Mouse (Mus musculus) lung, embryonic 14.5 days (tissue): ENCODE data around the gene Irs1. TPM values are rescaled to one million over a fixed set of nuclear protein-coding genes. Genes with fewer than 3 reads are reported as not detected.

ENCODE experiments used
- ATAC-seq: fragments of 200-750 bp; cut with Nextera tagmentation; 2 replicates; pipeline ENCODE4 v1.8.0; 2017; ENCODE audit warnings: mild to moderate bottlenecking, moderate TSS enrichment, moderate library complexity; ENCODE audit not compliant: insufficient read depth
- DNase-seq: peaks from one replicate; pipeline ENCODE4 v3.0.0-alpha.2; 2015
- H3K27ac ChIP-seq: fragments of 300-500 bp; sonication (generic); 2 replicates; pipeline ENCODE4 v1.5.1; 2014; ENCODE audit warnings: low read depth, mild to moderate bottlenecking, moderate library complexity
- H3K27me3 ChIP-seq: fragments of 300-500 bp; sonication (generic); 2 replicates; pipeline ENCODE4 v1.6.1; 2014; ENCODE audit warnings: low read length, control low read depth; ENCODE audit not compliant: insufficient read depth
- H3K36me3 ChIP-seq: fragments of 300-500 bp; sonication (generic); 2 replicates; pipeline ENCODE4 v1.6.1; 2014; ENCODE audit warnings: control low read depth; ENCODE audit not compliant: insufficient read depth
- H3K4me1 ChIP-seq: fragments of 300-500 bp; sonication (generic); 2 replicates; pipeline ENCODE4 v1.6.1; 2014; ENCODE audit warnings: antibody characterized with exemption, control low read depth; ENCODE audit not compliant: insufficient read depth
- H3K4me2 ChIP-seq: fragments of 300-500 bp; sonication (generic); 2 replicates; pipeline ENCODE4 v1.6.1; 2014; ENCODE audit warnings: mild to moderate bottlenecking
- H3K4me3 ChIP-seq: fragments of 300-500 bp; sonication (generic); 2 replicates; pipeline ENCODE4 v1.5.1; 2014; ENCODE audit warnings: low read depth, low read length
- H3K9ac ChIP-seq: fragments of 300-500 bp; sonication (generic); 2 replicates; pipeline ENCODE4 v1.6.1; 2014
- H3K9me3 ChIP-seq: fragments of 300-500 bp; sonication (generic); 2 replicates; pipeline ENCODE4 v1.6.1; 2016; ENCODE audit warnings: low read depth, low read length, control low read depth
- CTCF ChIP-seq: IDR thresholded peaks from 2 replicates; pipeline ENCODE4 v1.5.1; 2016; ENCODE audit warnings: antibody characterized with exemption, low read depth
- WGBS: fragments of 180-500 bp; shearing (Covaris S2); extraction: QIAGEN DNeasy Blood & Tissue Kit; methylation state at CpG from one replicate; pipeline ENCODE4 v1.1.7; 2014; 5-methylcytosine and 5-hydroxymethylcytosine counted together
- polyA plus RNA-seq: library from polyadenylated mRNA; unstranded; fragments of >200 nt; fragmentation: Nextera tagmentation; extraction: Ambion mirVana; gene quantifications from 2 replicates; pipeline ENCODE4 v1.2.1, GENCODE M21; 2014

Gene Irs1
- polyA plus RNA-seq, 1 experiment from 2014 or later, result 19.5 TPM

- Histone ChIP-seq H3K4me3 (no peak overlapping the region), H3K27ac (peak overlapping the region; percentile 56; the same call in 1 of the 2 replicates), H3K9ac (no peak overlapping the region), H3K9me3 (no peaks in the 10 kb centered on the region), H3K36me3 (no peaks in the 10 kb centered on the region), H3K4me2 (peak overlapping the region; percentile 40), H3K27me3 (no peaks in the 10 kb centered on the region), H3K4me1 (peaks cover 11% of the 10 kb centered on the region; the same call in 1 of the 2 replicates)
- TF ChIP-seq CTCF, result no peak
- WGBS, result 18% methylated on average over 12 of the region's 12 CpGs
- ATAC-seq, result peak; percentile 79
- peak; percentile 63 for DNase-seq
Measured at GRCm38 (mm10) chr1:82220673-82221396, 70.4 kb downstream of the Irs1 start.

GRCm38 (mm10) chr1:82207511-82207910, 83.7 kb downstream of the Irs1 start:
- Histone ChIP-seq H3K27ac (no peak overlapping the region), H3K9ac (no peak overlapping the region), H3K4me3 (no peak overlapping the region), H3K4me1 (peaks cover 9% of the 10 kb centered on the region; the same call in 1 of the 2 replicates), H3K36me3 (no peaks in the 10 kb centered on the region), H3K4me2 (no peak overlapping the region), H3K27me3 (no peaks in the 10 kb centered on the region), H3K9me3 (no peaks in the 10 kb centered on the region; the same call in 1 of the 2 replicates)
- WGBS, result 60% methylated on average over 5 of the region's 5 CpGs
- DNase-seq, result peak; percentile 42
- TF ChIP-seq CTCF, result no peak
- no peak for ATAC-seq

GRCm38 (mm10) chr1:82200636-82201035, 90.6 kb downstream of the Irs1 start:
- no peak for ATAC-seq
- no peak overlapping the region for H3K4me2 ChIP-seq
- H3K27ac ChIP-seq, result peak overlapping the region; percentile 13; the same call in 1 of the 2 replicates
- TF ChIP-seq CTCF, result no peak
- no peak overlapping the region for H3K4me3 ChIP-seq
- H3K4me1 ChIP-seq, result peaks cover 25% of the 10 kb centered on the region
- DNase-seq, result peak; percentile 34
- no peaks in the 10 kb centered on the region for H3K27me3 ChIP-seq
- H3K9ac ChIP-seq, result no peak overlapping the region
- 41% methylated on average over 7 of the region's 7 CpGs for WGBS
- H3K36me3 ChIP-seq, result no peaks in the 10 kb centered on the region
- no peaks in the 10 kb centered on the region for H3K9me3 ChIP-seq

- Histone ChIP-seq H3K4me2 (no peak overlapping the region), H3K27ac (peak overlapping the region; percentile 27; the same call in 1 of the 2 replicates), H3K36me3 (no peaks in the 10 kb centered on the region), H3K4me1 (peaks cover 25% of the 10 kb centered on the region), H3K27me3 (no peaks in the 10 kb centered on the region), H3K9ac (no peak overlapping the region), H3K9me3 (no peaks in the 10 kb centered on the region), H3K4me3 (no peak overlapping the region)
- peak; percentile 57 for DNase-seq
- TF ChIP-seq CTCF, result no peak
- peak; percentile 60; the same call in 1 of the 2 replicates for ATAC-seq
- WGBS, result 8% methylated on average over 1 of the region's 1 CpGs
Measured at GRCm38 (mm10) chr1:82199918-82200317, 91.3 kb downstream of the Irs1 start.

- no peak for ATAC-seq
- Histone ChIP-seq H3K36me3 (no peaks in the 10 kb centered on the region), H3K27ac (no peak overlapping the region), H3K4me3 (no peak overlapping the region), H3K4me1 (no peaks in the 10 kb centered on the region), H3K9ac (no peak overlapping the region), H3K9me3 (no peaks in the 10 kb centered on the region), H3K4me2 (no peak overlapping the region), H3K27me3 (no peaks in the 10 kb centered on the region)
- no peak for DNase-seq
- TF ChIP-seq CTCF, result no peak
- WGBS, result 41% methylated on average over 3 of the region's 3 CpGs
Measured at GRCm38 (mm10) chr1:82191579-82191978, 99.6 kb downstream of the Irs1 start.

GRCm38 (mm10) chr1:82189516-82189915, 101.7 kb downstream of the Irs1 start:
- WGBS, result 41% methylated on average over 3 of the region's 3 CpGs
- ATAC-seq, result no peak
- no peak overlapping the region for H3K4me2 ChIP-seq
- no peak overlapping the region for H3K4me3 ChIP-seq
- DNase-seq, result peak; percentile 51
- TF ChIP-seq CTCF, result no peak
- no peaks in the 10 kb centered on the region for H3K27me3 ChIP-seq
- H3K4me1 ChIP-seq, result no peaks in the 10 kb centered on the region
- no peak overlapping the region for H3K9ac ChIP-seq
- no peaks in the 10 kb centered on the region for H3K36me3 ChIP-seq
- H3K27ac ChIP-seq, result no peak overlapping the region
- no peaks in the 10 kb centered on the region for H3K9me3 ChIP-seq

GRCm38 (mm10) chr1:82188549-82189231, 102.5 kb downstream of the Irs1 start:
- no peak overlapping the region for H3K4me3 ChIP-seq
- no peak overlapping the region for H3K4me2 ChIP-seq
- ATAC-seq, result no peak
- no peaks in the 10 kb centered on the region for H3K36me3 ChIP-seq
- no peak overlapping the region for H3K9ac ChIP-seq
- no peaks in the 10 kb centered on the region for H3K27me3 ChIP-seq
- no peak for TF ChIP-seq CTCF
- H3K4me1 ChIP-seq, result no peaks in the 10 kb centered on the region
- WGBS, result 72% methylated on average over 10 of the region's 10 CpGs
- no peak overlapping the region for H3K27ac ChIP-seq
- no peaks in the 10 kb centered on the region for H3K9me3 ChIP-seq
- DNase-seq, result no peak
